Mouse (Mus musculus) intestine, embryonic 15.5 days (tissue): ENCODE measurements around the gene Gm20388. TPM values are rescaled to one million over a fixed set of nuclear protein-coding genes. Genes with fewer than 3 reads are reported as not detected.

Source experiments
- ATAC-seq: fragments of 200-750 bp; cut with Nextera tagmentation; 2 replicates; pipeline ENCODE4 v1.8.0; 2017; ENCODE audit warnings: moderate TSS enrichment, moderate library complexity
- H3K27ac ChIP-seq: fragments of 300-500 bp; sonication (generic); 2 replicates; pipeline ENCODE4 v1.5.1; 2015; ENCODE audit warnings: mild to moderate bottlenecking, inconsistent platforms
- H3K27me3 ChIP-seq: fragments of 300-500 bp; sonication (generic); replicated peaks from 2 replicates; pipeline ENCODE4 v1.6.1; 2015; ENCODE audit warnings: inconsistent platforms
- H3K36me3 ChIP-seq: fragments of 300-500 bp; sonication (generic); 2 replicates; pipeline ENCODE4 v1.6.1; 2015; ENCODE audit warnings: inconsistent platforms
- H3K4me1 ChIP-seq: fragments of 300-500 bp; sonication (generic); replicated peaks from 2 replicates; pipeline ENCODE4 v1.6.1; 2015; ENCODE audit warnings: inconsistent platforms
- H3K4me2 ChIP-seq: fragments of 300-500 bp; sonication (generic); replicated peaks from 2 replicates; pipeline ENCODE4 v1.6.1; 2015; ENCODE audit warnings: mild to moderate bottlenecking, inconsistent platforms
- H3K4me3 ChIP-seq: fragments of 300-500 bp; sonication (generic); replicated peaks from 2 replicates; pipeline ENCODE4 v1.5.1; 2015; ENCODE audit warnings: inconsistent platforms
- H3K9ac ChIP-seq: fragments of 300-500 bp; sonication (generic); 2 replicates; pipeline ENCODE4 v1.6.1; 2015; ENCODE audit warnings: inconsistent platforms
- H3K9me3 ChIP-seq: fragments of 300-500 bp; sonication (generic); 2 replicates; pipeline ENCODE4 v1.6.1; 2016; ENCODE audit warnings: inconsistent platforms
- WGBS: fragments of 180-500 bp; shearing (Covaris S2); methylation state at CpG from one replicate; pipeline ENCODE4 v1.1.7; 2015; 5-methylcytosine and 5-hydroxymethylcytosine counted together
- polyA plus RNA-seq: library from polyadenylated mRNA; unstranded; fragments of >200 nt; fragmentation: Nextera tagmentation; extraction: Ambion mirVana; gene quantifications from 2 replicates; pipeline ENCODE4 v1.2.1, GENCODE M21; 2015

Gene Gm20388
- polyA plus RNA-seq, 1 experiment from 2014 or later = not detected

- peak overlapping the region; percentile 26 for H3K9ac ChIP-seq
These were observed 506.1 kb downstream of the Gm20388 start for GRCm38 (mm10) chr8:120416522-120417394.

DNA sequence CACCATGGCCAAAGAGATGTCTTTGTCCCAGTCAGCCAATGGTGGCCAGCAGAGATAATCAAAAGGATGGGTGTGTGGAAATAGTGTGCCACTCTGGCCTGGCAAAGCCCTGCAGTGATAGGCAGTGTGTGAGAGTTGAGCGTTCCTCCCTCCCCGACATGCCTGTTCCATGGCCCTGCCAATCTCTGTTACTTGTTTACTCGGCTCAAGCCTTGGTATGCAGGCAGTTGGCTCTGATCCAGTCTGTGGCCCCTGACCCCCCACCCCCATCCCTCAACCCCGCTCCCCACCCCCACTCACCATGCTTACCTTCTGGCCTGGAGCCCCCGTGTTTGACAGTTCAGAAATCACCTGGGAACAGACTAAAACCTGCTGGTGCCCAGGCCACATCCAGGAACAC is 507.5 kb downstream of the Gm20388 start:
- Histone ChIP-seq H3K36me3 (no peaks in the 10 kb centered on the region), H3K9me3 (no peaks in the 10 kb centered on the region), H3K9ac (no peak overlapping the region; the same call in 1 of the 2 replicates), H3K27me3 (no peaks in the 10 kb centered on the region), H3K4me1 (peaks cover 73% of the 10 kb centered on the region), H3K27ac (peak overlapping the region; percentile 94), H3K4me2 (no peak overlapping the region), H3K4me3 (no peak overlapping the region)
- no peak for ATAC-seq
- WGBS = 46% methylated on average over 5 of the region's 5 CpGs

More at GRCm38 (mm10) chr8:120416522-120417394, 506.1 kb downstream of the Gm20388 start:
- WGBS = 3% methylated on average over 33 of the region's 33 CpGs
- Histone ChIP-seq H3K27me3 (no peaks in the 10 kb centered on the region), H3K4me2 (peak overlapping the region; percentile 53), H3K36me3 (no peaks in the 10 kb centered on the region), H3K4me3 (peak overlapping the region; percentile 7; the same call in 1 of the 2 replicates), H3K4me1 (peaks cover 68% of the 10 kb centered on the region), H3K9me3 (no peaks in the 10 kb centered on the region), H3K27ac (peak overlapping the region; percentile 94)
- ATAC-seq = peak; percentile 91

- H3K4me3 ChIP-seq = no peak overlapping the region
- no peaks in the 10 kb centered on the region for H3K9me3 ChIP-seq
- peaks cover 78% of the 10 kb centered on the region for H3K4me1 ChIP-seq
- no peak overlapping the region for H3K27ac ChIP-seq
- no peak overlapping the region for H3K4me2 ChIP-seq
- ATAC-seq = no peak
- no peaks in the 10 kb centered on the region for H3K36me3 ChIP-seq
- H3K27me3 ChIP-seq = no peaks in the 10 kb centered on the region
- no peak overlapping the region for H3K9ac ChIP-seq
- 85% methylated on average over 9 of the region's 9 CpGs for WGBS
These were observed 509.0 kb downstream of the Gm20388 start for GRCm38 (mm10) chr8:120419675-120420074.

DNA sequence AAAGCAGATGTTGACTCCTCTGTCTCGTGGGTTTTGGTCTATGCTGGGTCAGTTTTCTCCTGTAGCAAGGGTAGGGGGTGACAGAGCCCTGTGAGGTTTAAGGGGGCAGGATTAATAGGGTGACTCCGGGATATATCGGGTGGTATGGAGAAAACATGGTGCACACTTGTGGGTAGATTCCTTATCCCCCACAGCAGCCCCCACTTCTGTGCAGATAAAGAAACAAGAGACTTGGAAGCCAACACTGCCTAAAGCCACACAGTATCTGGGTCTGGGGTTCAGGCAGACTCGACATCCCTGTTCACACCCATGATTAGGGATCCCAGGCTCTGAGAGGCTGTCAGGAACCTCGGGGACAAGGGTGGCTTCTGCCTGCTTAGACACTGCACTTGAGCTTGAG is 509.6 kb downstream of the Gm20388 start:
- no peaks in the 10 kb centered on the region for H3K9me3 ChIP-seq
- whole genome bisulfite sequencing = 74% methylated on average over 5 of the region's 5 CpGs

GRCm38 (mm10) chr8:120421638-120422037 is 511.0 kb downstream of the Gm20388 start:
- no peak for ATAC-seq
- Histone ChIP-seq H3K9ac (no peak overlapping the region), H3K9me3 (no peaks in the 10 kb centered on the region), H3K27ac (no peak overlapping the region), H3K27me3 (no peaks in the 10 kb centered on the region), H3K4me2 (no peak overlapping the region), H3K4me3 (no peak overlapping the region), H3K4me1 (peaks cover 85% of the 10 kb centered on the region), H3K36me3 (no peaks in the 10 kb centered on the region)
- 35% methylated on average over 9 of the region's 9 CpGs for WGBS

More for the DNA sequence above, 509.6 kb downstream of the Gm20388 start:
- Histone ChIP-seq H3K27me3 (no peaks in the 10 kb centered on the region), H3K4me1 (peaks cover 83% of the 10 kb centered on the region), H3K4me3 (no peak overlapping the region), H3K9ac (no peak overlapping the region), H3K4me2 (no peak overlapping the region), H3K27ac (no peak overlapping the region), H3K36me3 (no peaks in the 10 kb centered on the region)
- ATAC-seq = no peak

DNA sequence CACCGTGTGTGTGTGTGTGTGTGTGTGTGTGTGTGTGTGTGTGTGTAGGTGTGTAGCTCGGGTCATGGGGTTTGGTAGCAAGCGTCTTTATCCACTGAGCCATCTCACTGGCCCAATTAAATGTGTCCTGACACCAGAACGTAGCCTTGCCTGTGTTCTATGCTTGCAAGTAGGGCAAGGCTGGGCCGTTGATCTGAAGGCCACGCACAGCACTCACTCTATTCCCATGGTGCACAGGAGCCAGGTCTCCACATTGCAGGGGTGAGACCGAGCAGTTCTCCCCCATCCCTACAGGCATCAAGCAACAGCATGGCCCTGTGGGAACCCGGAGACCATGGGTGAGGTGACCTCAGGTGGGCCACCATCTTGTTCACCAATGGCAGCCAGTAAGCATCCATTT is 511.6 kb downstream of the Gm20388 start:
- no peaks in the 10 kb centered on the region for H3K9me3 ChIP-seq
- peaks cover 85% of the 10 kb centered on the region for H3K4me1 ChIP-seq
- H3K27ac ChIP-seq = no peak overlapping the region
- H3K36me3 ChIP-seq = no peaks in the 10 kb centered on the region
- no peak overlapping the region for H3K9ac ChIP-seq
- no peak for ATAC-seq
- no peak overlapping the region for H3K4me3 ChIP-seq
- no peaks in the 10 kb centered on the region for H3K27me3 ChIP-seq
- H3K4me2 ChIP-seq = no peak overlapping the region
- WGBS = 90% methylated on average over 8 of the region's 8 CpGs

GRCm38 (mm10) chr8:120423576-120423975 is 512.9 kb downstream of the Gm20388 start:
- H3K36me3 ChIP-seq = no peaks in the 10 kb centered on the region
- no peak overlapping the region for H3K4me2 ChIP-seq
- 60% methylated on average over 7 of the region's 7 CpGs for WGBS
- H3K4me3 ChIP-seq = no peak overlapping the region
- H3K27me3 ChIP-seq = no peaks in the 10 kb centered on the region
- peaks cover 74% of the 10 kb centered on the region for H3K4me1 ChIP-seq
- H3K9me3 ChIP-seq = no peaks in the 10 kb centered on the region
- H3K27ac ChIP-seq = no peak overlapping the region
- no peak for ATAC-seq
- H3K9ac ChIP-seq = no peak overlapping the region

GRCm38 (mm10) chr8:120424829-120425198 is 514.2 kb downstream of the Gm20388 start:
- Histone ChIP-seq H3K4me3 (no peak overlapping the region), H3K4me2 (0 out of 2 replicates have a peak overlapping the region, but pooled peaks have one; percentile 3), H3K36me3 (no peaks in the 10 kb centered on the region), H3K27me3 (no peaks in the 10 kb centered on the region), H3K9me3 (no peaks in the 10 kb centered on the region), H3K9ac (peak overlapping the region; percentile 29; the same call in 1 of the 2 replicates), H3K27ac (peak overlapping the region; percentile 78), H3K4me1 (peaks cover 64% of the 10 kb centered on the region)
- WGBS = 49% methylated on average over 4 of the region's 4 CpGs
- peak; percentile 2; the same call in 1 of the 2 replicates for ATAC-seq

- ATAC-seq = peak; percentile 60
- H3K27ac ChIP-seq = peak overlapping the region; percentile 78
- H3K4me2 ChIP-seq = peak overlapping the region; percentile 24; the same call in 1 of the 2 replicates
- 32% methylated on average over 8 of the region's 8 CpGs for WGBS
- peaks cover 60% of the 10 kb centered on the region for H3K4me1 ChIP-seq
- no peaks in the 10 kb centered on the region for H3K27me3 ChIP-seq
- no peaks in the 10 kb centered on the region for H3K36me3 ChIP-seq
- no peak overlapping the region for H3K9ac ChIP-seq
- no peak overlapping the region for H3K4me3 ChIP-seq
- H3K9me3 ChIP-seq = no peaks in the 10 kb centered on the region
These were observed 514.7 kb downstream of the Gm20388 start for GRCm38 (mm10) chr8:120425199-120425941.

DNA sequence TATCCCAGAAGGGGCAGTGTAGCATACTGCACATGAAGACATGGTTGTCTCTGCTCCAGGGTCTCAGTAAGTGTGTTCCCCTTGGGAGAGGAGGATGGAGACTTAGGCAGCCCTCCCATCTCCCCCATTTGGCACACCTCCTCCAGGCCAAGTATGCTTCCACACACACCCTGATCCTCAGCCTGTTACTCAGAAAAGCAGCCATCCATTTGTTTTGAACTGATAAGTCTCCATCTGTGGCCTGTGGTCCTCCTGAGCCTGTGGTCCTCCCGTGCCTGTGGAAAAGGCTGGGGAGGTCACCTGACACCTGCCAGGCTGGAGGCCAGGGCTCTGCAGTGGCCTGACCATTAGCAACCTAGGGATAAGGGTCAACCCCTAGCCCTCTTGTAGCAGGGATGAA is 515.5 kb downstream of the Gm20388 start:
- H3K4me1 ChIP-seq = peaks cover 57% of the 10 kb centered on the region
- 55% methylated on average over 1 of the region's 1 CpGs for WGBS
- H3K27ac ChIP-seq = peak overlapping the region; percentile 78; the same call in 1 of the 2 replicates
- H3K27me3 ChIP-seq = no peaks in the 10 kb centered on the region
- no peak overlapping the region for H3K9ac ChIP-seq
- no peaks in the 10 kb centered on the region for H3K36me3 ChIP-seq
- no peak overlapping the region for H3K4me3 ChIP-seq
- 0 out of 2 replicates have a peak, but pooled peaks have one; percentile 7 for ATAC-seq
- no peak overlapping the region for H3K4me2 ChIP-seq
- H3K9me3 ChIP-seq = no peaks in the 10 kb centered on the region

GRCm38 (mm10) chr8:120426622-120427385 is 516.2 kb downstream of the Gm20388 start:
- 45% methylated on average over 20 of the region's 20 CpGs for WGBS
- Histone ChIP-seq H3K27me3 (no peaks in the 10 kb centered on the region), H3K9ac (0 out of 2 replicates have a peak overlapping the region, but pooled peaks have one; percentile 12), H3K4me3 (no peak overlapping the region), H3K36me3 (no peaks in the 10 kb centered on the region), H3K4me1 (peaks cover 50% of the 10 kb centered on the region), H3K27ac (0 out of 2 replicates have a peak overlapping the region, but pooled peaks have one; percentile 10), H3K9me3 (no peaks in the 10 kb centered on the region), H3K4me2 (no peak overlapping the region)
- ATAC-seq = no peak
